Mouse (Mus musculus): ENCODE measurements around the gene Gbp7. TPM values are rescaled to one million over a fixed set of nuclear protein-coding genes. Genes with fewer than 3 reads are reported as not detected.
A peak's percentile ranks its signal among the peaks of the same experiment; 100 is the strongest.
"Not testable (repeated sequence)": the region's sequence is repeated elsewhere in the genome, so short reads cannot be mapped to it uniquely, and the experiment has no call there.

The Gbp7 gene
- total RNA-seq (2021), result 10 to 100 TPM; 14.4 to 20.2 TPM
- long read RNA-seq, experiment 1, transcript Gbp7-202 (11 exons, 2,497 nt), result major isoform, 9 of 13 reads
- long read RNA-seq, experiment 1, partial matches to known transcripts, result 1 of 13 reads
- long read RNA-seq, experiment 1, other reads (novel, unspliced or antisense), result 3 of 13 reads
- long read RNA-seq, experiment 2, partial matches to known transcripts, result 0 of 1 reads
- long read RNA-seq, experiment 2, other reads (novel, unspliced or antisense), result 0 of 1 reads

DNA sequence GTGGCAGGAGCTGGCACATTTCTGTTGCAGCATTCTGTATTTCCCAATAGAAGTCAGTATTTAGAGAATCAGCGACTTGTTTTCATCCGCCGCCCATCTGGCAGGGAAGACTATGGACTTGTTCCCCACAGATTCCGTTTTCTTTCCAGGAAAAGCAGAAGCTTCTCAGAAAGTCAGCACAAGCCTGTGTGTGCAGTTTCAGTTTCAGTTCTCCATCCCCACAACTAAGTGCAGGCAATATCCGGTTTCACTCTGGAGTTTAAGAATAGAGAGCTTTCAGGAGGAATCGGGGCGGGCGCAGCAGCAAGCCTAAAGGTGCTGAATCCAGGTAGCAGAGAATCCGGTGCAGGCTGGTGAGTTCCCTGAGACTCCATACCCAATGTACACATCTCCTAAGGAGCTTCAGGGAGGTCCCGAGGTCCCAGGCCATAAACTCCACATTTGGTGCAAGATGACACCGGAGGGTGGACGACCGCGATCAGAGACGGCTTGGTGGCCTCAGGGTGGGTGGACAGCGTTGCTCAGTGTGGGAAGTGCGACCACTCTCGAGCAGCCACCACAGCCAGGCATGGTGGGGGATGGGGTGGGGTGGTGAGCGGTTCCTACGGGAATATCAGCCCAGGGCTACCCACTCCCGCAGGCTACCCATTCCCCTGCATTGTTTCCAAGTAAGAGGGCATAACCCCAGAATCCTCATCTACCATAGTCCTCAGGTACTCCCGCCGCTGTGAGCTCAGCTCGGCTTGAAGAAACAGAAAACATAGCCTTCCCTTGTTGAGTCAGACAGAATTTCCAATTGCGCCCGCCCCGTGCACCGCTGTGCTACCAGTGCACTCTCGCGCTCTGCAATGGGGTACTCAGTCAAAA, at the start of gene Gbp7:
Gbp7 (plus strand) TSS at position 256 of the 867 bp plus-strand sequence.
- peak; percentile 66 to 70 for DNase-seq

DNA sequence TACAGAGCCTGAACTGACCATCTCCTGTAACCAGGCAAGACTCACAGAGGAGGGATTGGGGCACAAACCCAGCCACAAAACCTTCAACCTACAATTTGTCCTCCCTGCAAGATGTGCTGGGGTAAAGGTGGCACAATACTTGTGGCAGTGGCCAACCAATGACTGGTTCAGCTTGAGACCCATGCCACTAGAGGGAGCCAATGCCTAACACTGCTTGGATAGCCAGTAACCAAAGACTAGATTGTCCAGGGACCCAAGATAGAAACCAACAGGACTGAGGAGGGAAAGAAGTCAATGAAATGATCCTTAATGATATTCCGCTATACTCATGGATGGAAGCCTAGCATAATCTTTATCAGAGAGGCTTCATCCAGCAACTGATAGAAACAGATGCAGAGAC, 39.7 kb upstream of the Gbp7 start:
- DNase-seq, result peak; percentile 71 to 86

DNA sequence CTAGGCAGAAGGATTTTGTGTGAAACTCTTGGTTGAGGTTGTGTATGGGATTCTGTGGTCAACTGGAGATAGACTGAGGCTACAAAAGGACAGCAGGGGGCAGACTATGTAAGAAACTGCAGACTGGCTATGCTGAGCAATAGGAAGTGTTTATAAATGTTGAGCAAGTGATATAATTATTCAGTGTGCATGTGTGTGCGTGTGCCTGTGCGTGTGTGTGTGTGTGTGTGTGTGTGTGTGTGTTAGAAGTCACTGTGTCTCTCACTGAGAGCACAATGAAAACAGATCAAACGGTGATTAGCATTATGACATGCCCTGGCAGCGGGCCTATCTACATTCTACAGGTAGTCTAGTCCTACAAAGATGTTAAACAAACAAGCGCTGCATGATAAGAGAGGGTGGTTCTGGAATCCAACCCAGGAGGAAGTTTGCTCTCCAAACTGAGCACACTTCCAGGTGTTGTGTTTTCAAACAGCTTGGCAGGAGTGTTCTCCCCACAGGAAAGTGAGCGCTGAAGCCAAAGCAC, 36.5 kb upstream of the Gbp7 start, which contains the start of gene Gbp5:
Gbp5 (plus strand) TSS at position 443 of the 526 bp plus-strand sequence.
- peak; percentile 44 to 74 for DNase-seq

DNA sequence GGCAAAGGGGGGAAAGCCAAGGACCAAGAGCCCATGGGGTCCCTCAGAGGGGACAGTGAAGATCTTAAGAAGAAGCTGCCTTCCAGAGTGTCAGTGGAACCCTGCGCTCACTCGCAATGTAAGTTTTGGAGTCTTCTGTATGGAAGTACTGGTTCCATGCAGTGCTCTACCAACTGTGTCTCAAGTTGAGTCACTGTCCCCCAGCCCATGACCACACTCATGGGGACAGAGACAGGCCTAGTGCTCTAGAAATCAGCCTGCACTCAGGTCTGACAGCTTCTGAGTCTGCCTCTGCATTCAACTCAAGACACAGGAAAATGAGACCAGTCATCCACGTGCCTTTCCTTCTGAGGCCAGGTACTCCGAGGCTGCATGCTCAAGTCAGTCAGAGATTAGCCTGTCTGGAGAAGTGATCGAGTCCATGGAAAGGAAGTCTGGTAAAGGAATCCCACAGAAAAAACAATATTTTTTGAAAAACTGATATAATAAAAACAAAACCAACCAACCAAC, 34.9 kb upstream of the Gbp7 start:
- DNase-seq, result no peak

DNA sequence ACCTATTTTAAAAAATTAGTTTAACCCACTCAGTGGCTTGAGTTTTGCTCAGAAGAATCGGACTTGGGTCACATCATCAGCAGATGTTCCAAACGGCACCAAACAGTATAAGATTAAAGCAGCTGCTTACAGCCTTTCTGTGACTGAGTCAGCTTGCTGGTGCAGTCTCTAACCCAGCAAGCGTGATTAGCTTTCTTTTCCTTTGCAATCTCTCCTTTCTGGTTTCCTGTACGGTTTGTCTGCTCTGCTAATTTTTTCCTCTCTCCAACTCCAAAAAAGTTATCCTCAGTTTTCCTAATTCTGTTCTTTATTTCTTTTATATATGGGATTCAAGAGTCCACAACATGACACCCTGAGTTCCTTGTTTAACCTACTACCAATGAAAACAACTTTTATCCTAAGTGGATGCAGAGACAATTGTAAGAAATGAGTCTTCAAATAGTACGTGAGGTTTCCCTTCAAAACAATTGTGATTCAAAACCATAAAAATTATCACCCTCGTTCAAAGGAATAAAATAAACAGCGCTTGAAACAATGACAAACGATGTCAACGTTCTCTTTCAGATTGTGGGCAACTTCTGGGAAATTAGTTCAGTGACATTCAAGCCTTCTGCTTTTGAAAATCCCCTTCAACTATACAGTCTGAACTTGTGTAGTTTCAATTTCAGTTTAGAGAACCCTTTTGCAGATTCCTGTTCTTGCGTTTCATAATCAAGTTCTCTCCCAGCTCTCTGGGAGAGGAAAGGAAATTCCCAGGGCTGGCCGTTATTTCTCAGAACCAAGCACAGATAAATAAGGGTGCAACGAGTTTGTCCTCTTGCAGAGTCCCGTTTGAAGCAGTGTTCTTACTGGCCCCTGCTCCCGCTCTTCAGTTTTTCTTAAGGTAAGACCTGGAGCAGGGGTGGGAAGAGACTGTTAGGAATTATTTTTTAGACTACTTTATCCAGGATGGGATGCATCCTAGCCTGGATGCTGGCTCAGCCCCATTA, 33.7 kb upstream of the Gbp7 start:
- DNase-seq, result peak; percentile 13 to 19

- DNase-seq, result no peak
Observed at GRCm38 (mm10) chr3:142497123-142497841, 32.9 kb upstream of the Gbp7 start.

- peak in 1 of 2 experiments; percentile 4 for DNase-seq
Observed at GRCm38 (mm10) chr3:142498941-142499340, 31.2 kb upstream of the Gbp7 start.

GRCm38 (mm10) chr3:142528116-142528515, 2.0 kb upstream of the Gbp7 start:
- no peak for DNase-seq

DNA sequence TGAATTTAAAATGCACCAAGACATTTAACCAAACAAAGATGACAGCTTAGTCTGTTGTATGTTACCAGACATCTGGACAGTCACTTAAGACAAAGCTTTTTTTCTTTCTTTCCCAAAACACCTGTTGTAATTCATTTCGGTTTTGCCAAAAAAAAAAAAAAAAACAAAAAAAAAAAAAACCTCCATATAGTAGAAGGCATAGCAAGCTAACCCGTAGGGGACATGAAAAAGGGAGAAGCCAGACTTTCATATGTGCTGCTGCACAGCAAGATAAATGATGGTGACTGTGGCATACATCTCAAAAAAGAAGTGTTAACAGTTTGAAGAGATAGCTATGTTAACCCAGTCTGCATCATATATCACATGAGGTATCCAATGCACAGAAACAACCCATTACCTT, 545 bp upstream of the Gbp7 start:
- no peak for DNase-seq

DNA sequence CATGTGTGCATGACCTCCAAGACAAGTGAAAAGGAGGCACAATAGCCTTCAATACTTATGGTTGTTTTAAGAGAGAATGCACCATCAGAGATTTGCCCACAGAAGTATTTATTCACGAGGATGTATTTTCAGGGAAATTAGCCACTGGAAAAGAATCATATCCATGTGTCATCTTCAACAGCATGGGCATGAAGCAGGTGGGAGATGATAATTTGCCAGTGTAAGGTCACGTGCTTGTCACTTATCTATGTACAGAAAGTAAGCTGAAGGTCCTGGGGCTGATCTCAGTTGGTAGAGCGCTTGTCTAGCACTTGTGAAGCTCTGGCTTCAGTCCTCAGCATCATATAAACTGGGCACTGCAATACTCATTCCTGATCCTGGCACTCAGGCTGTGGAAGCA, 1.5 kb downstream of the Gbp7 start:
- no peak for DNase-seq

DNA sequence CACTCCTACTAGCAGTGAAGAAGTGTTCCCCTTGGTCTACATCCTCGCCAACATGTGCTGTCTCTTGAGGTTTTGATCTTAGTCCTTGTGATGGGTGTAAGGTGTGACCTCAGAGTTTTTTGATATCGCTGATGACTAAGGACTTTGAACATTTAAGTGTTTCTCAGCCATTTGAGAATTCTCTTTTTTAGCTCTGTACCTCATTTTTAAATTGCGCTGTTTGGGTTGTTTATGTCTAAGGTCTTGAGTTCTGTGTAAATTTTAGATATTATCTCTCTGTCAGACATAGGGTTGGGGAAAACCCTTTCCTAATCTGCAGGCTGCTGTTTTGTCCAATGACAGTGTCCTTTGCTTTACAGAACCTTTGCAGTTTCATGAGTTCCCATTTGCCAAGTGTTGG, 3.0 kb downstream of the Gbp7 start:
- no peak for DNase-seq

DNA sequence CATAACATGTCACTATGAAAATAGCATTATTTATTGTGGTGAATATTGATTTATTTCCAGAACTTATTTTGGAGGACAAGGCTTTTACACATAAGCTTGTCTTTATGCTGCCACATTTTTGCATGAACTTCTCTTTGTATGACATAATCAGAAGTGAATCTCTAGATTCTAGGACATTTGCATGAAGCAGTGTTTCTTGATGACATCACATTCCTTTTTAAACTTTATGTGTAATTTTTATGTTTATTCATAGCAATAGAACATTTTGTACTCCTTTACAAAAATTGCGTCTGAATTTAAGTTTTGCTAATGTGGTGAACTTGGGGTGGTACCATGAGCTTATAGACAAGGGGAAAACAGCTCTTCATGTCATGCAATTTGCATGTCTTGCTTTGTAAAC, 5.5 kb downstream of the Gbp7 start:
- no peak for DNase-seq

DNA sequence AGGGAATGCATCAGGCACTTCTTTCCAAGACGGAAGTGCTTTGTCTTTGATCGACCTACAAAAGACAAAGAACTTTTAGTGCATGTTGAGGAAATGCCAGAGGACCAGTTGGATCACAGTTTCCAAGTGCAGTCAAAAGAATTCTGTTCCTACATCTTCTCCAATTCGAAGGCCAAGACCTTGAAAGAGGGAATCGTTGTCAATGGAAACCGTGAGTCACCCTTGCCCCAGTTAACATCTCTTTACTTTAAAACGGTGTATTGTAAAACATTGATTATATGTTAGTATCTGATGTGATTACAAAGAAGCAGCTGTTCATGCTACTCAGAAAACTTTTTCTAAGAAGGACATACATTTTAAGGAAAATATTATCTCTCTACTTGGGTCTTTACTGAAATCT, 11.2 kb downstream of the Gbp7 start:
- DNase-seq, result peak; percentile 30 to 44

GRCm38 (mm10) chr3:142542776-142543175, 12.6 kb downstream of the Gbp7 start:
- DNase-seq, result not testable (repeated sequence)

DNA sequence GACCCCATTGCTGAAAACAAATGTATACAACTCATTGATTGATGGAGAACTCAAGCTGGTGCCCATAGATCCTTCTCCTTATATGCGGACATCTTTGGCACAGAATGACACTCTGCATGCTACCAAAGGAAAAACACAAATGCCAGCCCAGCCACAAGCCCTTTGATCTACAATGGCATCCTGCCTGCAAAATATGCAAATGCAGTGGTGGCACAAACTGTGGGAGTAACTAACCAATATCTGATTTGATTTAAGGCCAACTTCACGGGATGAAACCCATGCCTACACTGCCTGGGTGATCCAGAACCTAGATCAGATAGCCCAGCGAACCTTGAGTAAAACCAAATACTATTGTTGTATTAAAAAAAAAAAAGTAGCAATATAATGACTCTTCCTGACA, 16.5 kb downstream of the Gbp7 start:
- DNase-seq, result peak in 1 of 2 experiments; percentile 7

DNA sequence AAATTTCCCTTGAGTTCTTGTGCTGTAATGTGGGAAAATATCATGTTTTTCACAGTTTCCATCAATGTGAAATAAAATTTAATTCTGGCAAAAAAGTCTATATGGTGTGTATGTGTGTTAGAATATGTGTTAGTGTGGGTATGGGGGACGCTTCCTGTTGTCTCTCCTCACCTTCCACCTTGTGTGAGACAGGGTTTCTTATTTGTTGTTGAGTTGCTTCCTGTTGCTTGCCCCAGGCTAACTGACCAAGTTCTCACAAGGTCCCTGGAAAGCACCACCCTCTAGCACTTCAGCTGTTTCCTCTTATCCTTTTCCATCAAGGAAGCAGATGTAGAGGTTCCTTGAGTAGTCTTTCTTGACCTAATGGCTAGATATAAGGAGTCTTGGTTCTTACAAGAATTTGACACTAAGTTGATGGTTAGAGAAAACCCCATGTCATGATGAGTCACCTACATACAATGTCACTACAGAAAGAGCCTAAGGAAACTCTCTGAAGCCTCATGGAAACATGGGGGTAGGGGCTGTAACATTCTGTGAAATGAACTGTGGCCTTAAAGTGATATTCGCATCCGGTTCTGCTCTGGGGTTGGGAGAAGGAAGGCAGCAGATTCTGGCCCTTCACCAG, 20.0 kb downstream of the Gbp7 start:
- no peak for DNase-seq

GRCm38 (mm10) chr3:142554601-142555000, 24.5 kb downstream of the Gbp7 start:
- no peak for DNase-seq

DNA sequence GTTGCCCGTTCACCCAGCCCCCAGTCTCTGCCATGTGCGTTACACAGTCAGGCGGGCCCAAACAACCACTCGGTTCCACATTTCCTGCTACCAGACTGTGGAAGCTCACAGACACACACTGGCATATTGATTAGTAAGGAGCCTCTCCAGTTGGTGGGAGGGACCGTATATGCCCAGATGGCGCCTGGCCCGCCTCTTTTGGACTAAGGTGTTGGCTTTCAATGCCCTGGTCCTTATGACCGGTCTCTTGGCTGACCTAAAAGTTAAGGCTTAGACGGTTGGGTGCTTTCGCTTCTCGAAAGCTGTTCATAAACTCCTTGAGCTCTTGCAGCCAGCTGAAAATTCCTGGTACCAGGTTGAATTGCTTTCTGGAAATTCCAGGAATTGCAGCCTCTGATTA, 25.5 kb downstream of the Gbp7 start:
- no peak for DNase-seq

- DNase-seq, result peak; percentile 10 to 45
Observed at GRCm38 (mm10) chr3:142559632-142560228, 29.6 kb downstream of the Gbp7 start, which contains the start of gene Gbp3. Gbp3 (plus strand) TSS chr3:142560026.
